Mouse (Mus musculus) urinary bladder, postnatal 4 days (tissue): ENCODE data around the gene Clic1.

Source experiments
- DNase-seq, 2 experiments: peaks; one replicate each; pipeline ENCODE4 v3.0.0; 2021 to 2022; ENCODE audit warnings: low spot score in 2 of 2

Clic1 gene

DNA sequence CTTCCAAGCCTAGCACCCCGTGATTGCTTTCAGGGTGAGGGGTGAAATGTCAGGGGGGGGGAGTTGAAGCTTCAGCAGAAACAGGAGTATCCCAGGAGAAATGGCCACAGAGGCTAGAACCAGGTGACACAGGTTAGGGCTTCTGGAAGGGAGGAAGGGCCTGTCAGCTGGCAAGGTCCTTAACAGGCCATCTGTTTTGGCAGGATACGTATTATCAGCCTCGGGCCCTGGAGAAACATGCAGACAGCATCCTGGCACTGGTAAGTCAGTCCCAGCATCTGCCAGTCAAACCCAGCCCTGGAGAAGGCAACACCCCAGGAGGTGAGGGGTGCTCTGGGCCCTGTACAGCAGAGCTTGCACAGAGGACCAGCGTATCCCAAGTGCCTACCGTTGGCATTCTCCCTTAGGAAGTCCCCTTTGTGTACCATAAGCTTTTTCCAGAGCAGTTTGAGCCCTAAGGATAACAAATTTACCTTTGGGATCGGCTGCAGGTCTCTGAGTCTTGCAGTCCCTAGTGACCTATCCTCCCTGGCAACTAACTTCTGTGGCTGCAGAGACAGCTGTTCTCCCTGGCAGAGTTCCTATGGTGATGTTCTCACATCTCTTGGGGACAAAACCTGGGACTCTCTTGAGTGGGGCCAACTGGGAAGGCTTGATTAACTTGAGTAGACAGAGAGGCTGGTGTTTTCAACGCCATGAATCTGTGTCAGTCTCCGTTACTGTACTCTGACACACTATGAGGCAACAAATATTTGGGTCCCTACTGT, 40.6 kb downstream of the Clic1 start:
- no peak for DNase-seq

GRCm38 (mm10) chr17:35092403-35093198, 42.8 kb downstream of the Clic1 start:
- DNase-seq, result no peak

- DNase-seq, result no peak
These were observed 45.0 kb downstream of the Clic1 start for GRCm38 (mm10) chr17:35094475-35095365.

GRCm38 (mm10) chr17:35096597-35096996, 46.8 kb downstream of the Clic1 start:
- DNase-seq, result no peak

GRCm38 (mm10) chr17:35097164-35097655, 47.4 kb downstream of the Clic1 start:
- DNase-seq, result no peak

DNA sequence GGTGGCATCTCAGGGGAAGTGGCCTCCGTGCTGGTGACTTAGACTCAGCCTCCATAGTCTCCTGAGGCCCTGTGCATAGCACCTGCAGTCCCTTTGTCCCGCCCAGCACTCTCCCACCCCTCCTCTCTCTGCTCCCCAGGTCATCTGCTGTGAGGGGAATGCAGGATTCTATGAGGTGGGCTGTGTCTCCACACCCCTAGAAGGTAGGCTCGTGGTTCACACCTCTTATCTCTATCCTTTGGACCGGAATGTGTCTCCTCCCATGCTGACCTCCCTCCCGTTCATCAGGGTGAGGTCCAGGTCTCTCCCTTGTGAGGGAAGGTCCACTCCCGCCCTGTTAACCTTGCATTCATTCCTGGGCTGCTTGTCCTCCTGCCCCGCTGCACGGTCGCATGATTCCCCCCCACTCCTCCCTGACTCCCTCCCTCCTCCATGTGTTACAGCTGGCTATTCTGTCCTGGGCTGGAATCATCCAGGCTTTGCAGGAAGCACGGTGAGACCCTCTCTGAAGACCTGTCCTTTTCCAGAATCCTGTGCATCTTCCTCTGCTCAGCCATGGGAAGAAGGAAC, 50.5 kb downstream of the Clic1 start:
- DNase-seq, result no peak

GRCm38 (mm10) chr17:35101161-35101560, 51.4 kb downstream of the Clic1 start:
- DNase-seq, result no peak

GRCm38 (mm10) chr17:35102299-35102698, 52.5 kb downstream of the Clic1 start:
- no peak for DNase-seq

DNA sequence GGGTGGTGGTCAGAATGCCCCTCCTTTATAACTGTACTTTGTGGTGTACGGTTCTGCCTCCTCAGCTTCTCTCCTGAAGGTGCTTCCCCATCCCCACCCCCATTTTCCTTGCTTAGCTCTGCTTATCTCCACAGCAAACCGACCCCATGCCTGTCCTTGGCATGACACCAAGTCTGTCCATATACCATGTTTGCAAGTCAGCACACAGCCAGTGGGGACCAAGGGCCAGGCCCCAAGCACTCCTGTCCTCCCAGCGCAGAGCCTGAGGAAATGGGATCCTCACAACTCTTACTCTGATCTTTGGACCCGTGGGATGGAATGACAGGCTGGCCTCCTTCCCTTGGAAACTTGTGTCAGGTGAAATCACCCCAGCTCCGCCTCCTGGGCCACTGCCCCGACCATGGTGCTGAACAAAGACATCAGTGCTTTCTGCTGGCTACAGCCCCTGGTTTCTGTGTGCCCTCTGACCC, 53.5 kb downstream of the Clic1 start:
- no peak for DNase-seq

DNA sequence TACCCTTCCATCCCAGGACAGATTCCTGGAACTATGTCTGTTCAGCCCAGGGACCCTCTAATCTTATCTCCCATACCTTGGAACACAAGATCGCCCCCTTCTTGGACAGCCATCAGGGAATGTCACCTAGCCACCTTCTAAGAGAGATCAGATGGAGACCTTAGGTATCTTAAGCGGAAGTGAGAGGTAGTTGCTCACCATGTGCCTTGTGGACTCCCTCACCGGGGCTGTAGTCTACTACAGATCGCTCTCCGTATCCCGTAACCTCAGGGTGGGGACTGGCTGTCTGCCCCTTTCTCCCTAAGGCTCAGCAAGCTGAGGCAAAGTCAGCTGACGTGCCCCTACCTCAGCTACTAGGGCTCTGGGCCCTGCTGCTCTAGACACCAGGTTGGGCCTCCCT, 54.3 kb downstream of the Clic1 start:
- DNase-seq, result no peak

DNA sequence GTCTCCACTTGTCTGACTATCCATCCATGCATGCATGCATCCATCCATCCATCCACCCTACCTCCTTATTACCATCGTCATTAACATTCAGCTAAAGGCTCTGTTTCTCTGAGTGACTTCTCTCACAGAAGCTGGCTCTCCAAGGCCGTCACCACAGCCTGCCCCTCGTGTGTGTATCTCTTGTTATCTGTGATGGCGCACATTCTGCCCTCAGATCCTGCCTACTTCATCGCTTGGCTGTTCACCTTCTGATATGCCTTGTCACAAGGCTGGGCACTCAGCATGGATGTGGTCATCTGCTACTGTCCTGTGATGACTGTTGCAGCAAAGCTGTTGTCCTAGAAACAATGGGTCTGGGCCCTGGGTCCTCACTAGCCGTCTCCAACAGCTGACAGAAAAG, 55.0 kb downstream of the Clic1 start:
- DNase-seq, result no peak

- no peak for DNase-seq
These were observed 56.1 kb downstream of the Clic1 start for GRCm38 (mm10) chr17:35105740-35106389.

DNA sequence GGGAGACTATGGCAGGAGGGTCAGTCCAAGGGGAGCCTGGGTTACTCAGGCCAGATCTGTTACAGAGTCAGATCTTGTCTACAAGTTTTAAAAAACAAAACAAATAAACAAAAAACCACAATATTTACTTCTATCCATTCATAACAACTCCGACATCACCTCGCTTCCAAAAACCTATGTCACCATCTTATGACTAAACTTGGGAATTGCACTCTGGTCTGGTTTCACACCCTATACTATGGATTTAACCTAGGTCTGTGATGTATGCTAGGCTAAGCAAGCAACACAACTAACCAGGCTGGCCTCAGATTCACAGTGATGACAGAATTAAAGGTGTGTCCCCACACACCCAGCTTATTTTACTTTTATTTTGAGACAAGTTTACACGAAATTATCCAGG, 56.8 kb downstream of the Clic1 start:
- DNase-seq, result no peak

DNA sequence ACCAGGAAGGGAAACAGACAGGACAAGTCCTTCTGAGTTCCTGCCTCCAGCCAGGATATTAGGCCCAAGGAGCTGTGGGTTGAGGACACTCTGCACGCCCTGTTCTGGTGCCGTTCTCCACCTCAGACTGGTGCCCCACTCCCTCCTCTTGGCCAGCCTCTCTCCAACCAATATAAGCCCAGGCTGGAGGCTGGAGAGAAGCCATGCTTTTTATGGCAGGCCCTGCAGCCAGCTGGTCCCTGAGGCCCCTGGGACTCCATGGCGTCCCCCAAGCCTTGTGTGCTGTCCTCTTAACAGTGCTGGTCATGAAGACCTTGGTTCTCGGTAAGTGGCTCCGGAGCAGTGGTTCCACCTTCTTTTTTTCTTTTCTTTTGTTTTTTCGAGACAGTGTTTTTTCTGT, 58.3 kb downstream of the Clic1 start, which contains the start of gene Ly6g5c:
TSS of gene Ly6g5c (plus strand) at position 183 of the 400 bp plus-strand sequence.
- no peak for DNase-seq
